Mouse (Mus musculus): ENCODE results near the gene Rhod.
"Not testable (repeated sequence)": the region's sequence is repeated elsewhere in the genome, so short reads cannot be mapped to it uniquely, and the experiment has no call there.

Rhod gene

GRCm38 (mm10) chr19:4409062-4409461 lies 30.2 kb downstream of the Rhod start:
- peak; percentile 5 for DNase-seq (ENCODE audit: low spot score)

GRCm38 (mm10) chr19:4404840-4405239 lies 34.4 kb downstream of the Rhod start:
- no peak for DNase-seq (ENCODE audit: low spot score)

GRCm38 (mm10) chr19:4398959-4399358 lies 40.3 kb downstream of the Rhod start:
- DNase-seq (ENCODE audit: low spot score) = no peak

GRCm38 (mm10) chr19:4398630-4398948 lies 40.6 kb downstream of the Rhod start:
- DNase-seq (ENCODE audit: low spot score) = no peak

- peak; percentile 74 for DNase-seq (ENCODE audit: low spot score)
Observed at GRCm38 (mm10) chr19:4397798-4398629, 41.2 kb downstream of the Rhod start, which contains the start of gene Kdm2a. TSS of gene Kdm2a (minus strand) at chr19:4398285.

- DNase-seq (ENCODE audit: low spot score) = peak; percentile 96
Observed at GRCm38 (mm10) chr19:4396998-4397797, 42.0 kb downstream of the Rhod start.

- peak; percentile 67 for DNase-seq (ENCODE audit: low spot score)
Observed at GRCm38 (mm10) chr19:4396081-4396997, 42.9 kb downstream of the Rhod start.

GRCm38 (mm10) chr19:4387276-4387675 lies 52.0 kb downstream of the Rhod start:
- no peak for DNase-seq (ENCODE audit: low spot score)

GRCm38 (mm10) chr19:4385026-4385425 lies 54.2 kb downstream of the Rhod start:
- DNase-seq (ENCODE audit: low spot score) = no peak

GRCm38 (mm10) chr19:4384322-4384721 lies 54.9 kb downstream of the Rhod start:
- no peak for DNase-seq (ENCODE audit: low spot score)

GRCm38 (mm10) chr19:4383306-4383705 lies 55.9 kb downstream of the Rhod start:
- DNase-seq (ENCODE audit: low spot score) = peak; percentile 44

GRCm38 (mm10) chr19:4382303-4382702 lies 56.9 kb downstream of the Rhod start:
- not testable (repeated sequence) for DNase-seq (ENCODE audit: low spot score)

Measured in testis, postnatal 10 days (tissue).